Mouse (Mus musculus) lung, postnatal 0 days (tissue): Measurements from ENCODE around the gene Zfp719. TPM values are rescaled to one million over a fixed set of nuclear protein-coding genes. Genes with fewer than 3 reads are reported as not detected.
A peak's percentile ranks its signal among the peaks of the same experiment; 100 is the strongest.

Source experiments
- ATAC-seq: fragments of 200-750 bp; cut with Nextera tagmentation; 2 replicates; pipeline ENCODE4 v1.8.0; 2017; ENCODE audit warnings: moderate library complexity
- DNase-seq: peaks from one replicate; pipeline ENCODE4 v3.0.0-alpha.2; 2016; ENCODE audit warnings: low spot score
- H3K27ac ChIP-seq: fragments of 300-500 bp; sonication (generic); 2 replicates; pipeline ENCODE4 v1.5.1; 2014; ENCODE audit warnings: antibody characterized with exemption, mild to moderate bottlenecking, low read length, mixed read lengths
- H3K27me3 ChIP-seq: fragments of 300-500 bp; sonication (generic); replicated peaks from 2 replicates; pipeline ENCODE4 v1.6.1; 2014; ENCODE audit warnings: low read length, mixed read lengths; ENCODE audit not compliant: insufficient read depth
- H3K36me3 ChIP-seq: fragments of 300-500 bp; sonication (generic); 2 replicates; pipeline ENCODE4 v1.6.1; 2014; ENCODE audit warnings: low read length, mixed read lengths; ENCODE audit not compliant: insufficient read depth
- H3K4me1 ChIP-seq: fragments of 300-500 bp; sonication (generic); 2 replicates; pipeline ENCODE4 v1.6.1; 2014; ENCODE audit warnings: antibody characterized with exemption, low read depth, low read length, mixed read lengths; ENCODE audit not compliant: insufficient read depth
- H3K4me2 ChIP-seq: fragments of 300-500 bp; sonication (generic); replicated peaks from 2 replicates; pipeline ENCODE4 v1.6.1; 2014; ENCODE audit warnings: low read depth, mild to moderate bottlenecking, low read length, moderate library complexity, mixed read lengths
- H3K4me3 ChIP-seq: fragments of 300-500 bp; sonication (generic); 2 replicates; pipeline ENCODE4 v1.5.1; 2014; ENCODE audit warnings: low read depth, low read length
- H3K9ac ChIP-seq: fragments of 300-500 bp; sonication (generic); replicated peaks from 2 replicates; pipeline ENCODE4 v1.6.1; 2014; ENCODE audit warnings: low read depth, mild to moderate bottlenecking
- H3K9me3 ChIP-seq: fragments of 300-500 bp; sonication (generic); 2 replicates; pipeline ENCODE4 v1.6.1; 2016; ENCODE audit warnings: low read length, mixed read lengths
- CTCF ChIP-seq: IDR thresholded peaks from 2 replicates; pipeline ENCODE4 v1.5.1; 2016; ENCODE audit warnings: antibody characterized with exemption, mild to moderate bottlenecking
- EP300 ChIP-seq: IDR thresholded peaks from 2 replicates; pipeline ENCODE4 v1.6.1; 2016; ENCODE audit warnings: antibody characterized with exemption, mild to moderate bottlenecking, control low read depth
- WGBS: fragments of 180-500 bp; shearing (Covaris S2); extraction: QIAGEN DNeasy Blood & Tissue Kit; methylation state at CpG from one replicate; pipeline ENCODE4 v1.1.7; 2014; 5-methylcytosine and 5-hydroxymethylcytosine counted together
- polyA plus RNA-seq: library from polyadenylated mRNA; unstranded; fragments of >200 nt; fragmentation: Nextera tagmentation; extraction: Ambion mirVana; gene quantifications from 2 replicates; pipeline ENCODE4 v1.2.1, GENCODE M21; 2015

Zfp719 gene
- polyA plus RNA-seq, 1 experiment from 2014 or later = 6.0 TPM

- H3K36me3 ChIP-seq = peaks cover 22% of the 10 kb centered on the region; the same call in 1 of the 2 replicates
- H3K9ac ChIP-seq = no peak overlapping the region
- no peak for TF ChIP-seq EP300
- TF ChIP-seq CTCF = peak; percentile 47
- ATAC-seq = no peak
- no peaks in the 10 kb centered on the region for H3K27me3 ChIP-seq
- no peaks in the 10 kb centered on the region for H3K9me3 ChIP-seq
- H3K4me3 ChIP-seq = no peak overlapping the region
- no peak overlapping the region for H3K4me2 ChIP-seq
- WGBS = 84% methylated on average over 5 of the region's 5 CpGs
- 0 out of 2 replicates have a peak, but pooled peaks cover 3% of the 10 kb centered on the region for H3K4me1 ChIP-seq
- no peak overlapping the region for H3K27ac ChIP-seq
- no peak for DNase-seq
Measured at GRCm38 (mm10) chr7:43584790-43585189, 5.4 kb downstream of the Zfp719 start.

- no peak for TF ChIP-seq EP300
- TF ChIP-seq CTCF = no peak
- 28% methylated on average over 5 of the region's 5 CpGs for WGBS
- ATAC-seq = no peak
- H3K4me1 ChIP-seq = no peaks in the 10 kb centered on the region
- H3K4me2 ChIP-seq = no peak overlapping the region
- H3K9ac ChIP-seq = no peak overlapping the region
- no peak overlapping the region for H3K4me3 ChIP-seq
- DNase-seq = no peak
- no peaks in the 10 kb centered on the region for H3K27me3 ChIP-seq
- no peaks in the 10 kb centered on the region for H3K36me3 ChIP-seq
- no peaks in the 10 kb centered on the region for H3K9me3 ChIP-seq
- H3K27ac ChIP-seq = no peak overlapping the region
Measured at GRCm38 (mm10) chr7:43601884-43602283, 22.5 kb downstream of the Zfp719 start.

- WGBS = 16% methylated on average over 41 of the region's 41 CpGs
- Histone ChIP-seq H3K9ac (no peak within 1 kb of the TSS), H3K4me2 (peak within 1 kb of the TSS; percentile 44), H3K9me3 (no peaks in the 10 kb centered on the region), H3K4me1 (0 out of 2 replicates have a peak, but pooled peaks cover 4% of the 10 kb centered on the region), H3K27ac (no peak within 1 kb of the TSS), H3K4me3 (peak within 1 kb of the TSS; percentile 12; the same call in 1 of the 2 replicates), H3K27me3 (no peaks in the 10 kb centered on the region), H3K36me3 (no peaks in the 10 kb centered on the region)
- peak; percentile 91 for ATAC-seq
- TF ChIP-seq CTCF = no peak
- TF ChIP-seq EP300 = no peak
- peak; percentile 82 for DNase-seq
Measured at GRCm38 (mm10) chr7:43606896-43607742, 27.7 kb downstream of the Zfp719 start, which contains the start of gene Zfp819. Zfp819 (plus strand) TSS chr7:43607169.

DNA sequence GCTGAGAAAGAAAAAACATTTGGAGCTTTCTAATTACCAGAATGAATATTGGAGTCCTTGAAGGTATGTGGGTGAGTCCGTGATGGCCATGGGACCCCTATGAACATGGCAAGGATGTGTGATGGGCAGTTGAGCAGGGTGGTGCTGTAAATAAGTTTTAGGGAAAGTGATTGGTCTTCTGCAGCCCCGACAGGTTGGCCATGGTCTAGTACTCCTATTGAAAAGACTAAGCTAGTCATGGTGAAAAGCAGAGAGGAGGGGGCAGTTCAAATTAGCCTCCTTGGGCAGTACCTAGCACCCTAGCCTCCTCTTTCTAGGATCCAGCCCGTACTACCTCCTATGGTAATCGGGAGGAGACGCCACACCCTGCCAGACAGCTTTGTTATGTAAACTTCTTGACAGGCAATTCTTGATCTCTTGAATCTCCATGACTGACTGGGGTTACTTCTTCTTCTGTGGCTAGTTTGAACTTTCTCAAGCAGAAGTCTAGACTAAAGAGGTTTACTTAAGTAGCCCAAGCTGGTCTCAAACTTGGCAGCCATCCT is 28.4 kb downstream of the Zfp719 start:
- ATAC-seq (no peak), DNase-seq (peak; percentile 36)
- H3K4me2 ChIP-seq = no peak overlapping the region
- H3K9me3 ChIP-seq = no peaks in the 10 kb centered on the region
- H3K27me3 ChIP-seq = no peaks in the 10 kb centered on the region
- 0 out of 2 replicates have a peak, but pooled peaks cover 4% of the 10 kb centered on the region for H3K4me1 ChIP-seq
- 37% methylated on average over 5 of the region's 5 CpGs for WGBS
- no peak overlapping the region for H3K4me3 ChIP-seq
- no peak overlapping the region for H3K9ac ChIP-seq
- H3K27ac ChIP-seq = no peak overlapping the region
- no peak for TF ChIP-seq CTCF
- no peak for TF ChIP-seq EP300
- H3K36me3 ChIP-seq = no peaks in the 10 kb centered on the region

GRCm38 (mm10) chr7:43608316-43608824 is 29.0 kb downstream of the Zfp719 start:
- no peaks in the 10 kb centered on the region for H3K36me3 ChIP-seq

DNA sequence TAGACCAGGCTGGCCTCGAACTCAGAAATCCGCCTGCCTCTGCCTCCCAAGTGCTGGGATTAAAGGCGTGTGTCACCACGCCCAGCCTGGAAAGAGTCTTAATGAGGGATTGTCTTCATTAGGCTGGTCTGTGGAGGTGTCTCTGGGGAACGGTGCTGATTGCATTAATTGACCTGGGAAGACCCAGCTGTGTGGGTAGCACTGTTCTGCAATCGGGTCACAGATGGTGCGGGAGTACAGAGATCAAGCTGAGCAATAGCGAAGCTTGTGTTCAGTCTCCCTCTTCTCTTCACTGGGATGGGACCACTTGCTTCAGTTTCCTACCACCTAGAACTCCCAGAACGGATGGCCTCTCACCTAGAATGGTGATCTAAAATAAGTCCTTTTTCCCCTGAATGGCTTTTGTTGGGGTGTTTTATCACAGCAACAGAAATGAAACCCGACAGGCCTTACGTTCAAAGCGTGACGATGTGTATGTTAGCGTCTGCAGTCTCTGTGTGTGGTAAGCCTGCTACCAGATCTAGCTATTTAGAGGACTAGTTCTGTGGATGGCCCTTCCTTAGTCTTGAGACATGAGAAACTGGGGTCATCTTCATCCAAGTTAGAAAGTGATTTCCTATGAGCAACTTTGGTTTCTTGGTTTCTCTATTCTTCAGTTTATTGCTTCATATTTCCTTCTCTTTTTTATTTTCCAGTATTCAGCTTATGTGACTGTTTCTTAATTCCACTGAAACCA is 34.6 kb downstream of the Zfp719 start:
- no peak overlapping the region for H3K4me2 ChIP-seq
- TF ChIP-seq CTCF (no peak), EP300 (no peak)
- H3K4me1 ChIP-seq = no peaks in the 10 kb centered on the region
- H3K27ac ChIP-seq = no peak overlapping the region
- WGBS = 89% methylated on average over 14 of the region's 14 CpGs
- DNase-seq (no peak), ATAC-seq (no peak)
- no peaks in the 10 kb centered on the region for H3K36me3 ChIP-seq
- no peak overlapping the region for H3K9ac ChIP-seq
- H3K9me3 ChIP-seq = no peaks in the 10 kb centered on the region
- no peak overlapping the region for H3K4me3 ChIP-seq
- H3K27me3 ChIP-seq = no peaks in the 10 kb centered on the region

More at GRCm38 (mm10) chr7:43608316-43608824, 29.0 kb downstream of the Zfp719 start:
- 60% methylated on average over 7 of the region's 7 CpGs for WGBS
- no peak overlapping the region for H3K4me3 ChIP-seq
- H3K4me2 ChIP-seq = no peak overlapping the region
- 0 out of 2 replicates have a peak, but pooled peaks cover 4% of the 10 kb centered on the region for H3K4me1 ChIP-seq
- H3K9me3 ChIP-seq = no peaks in the 10 kb centered on the region
- TF ChIP-seq EP300 (no peak), CTCF (no peak)
- ATAC-seq (no peak), DNase-seq (no peak)
- H3K9ac ChIP-seq = no peak overlapping the region
- no peaks in the 10 kb centered on the region for H3K27me3 ChIP-seq
- H3K27ac ChIP-seq = no peak overlapping the region
